Mouse (Mus musculus) gastrocnemius, adult 2 months (tissue): Measurements from ENCODE around the gene Gprc5a. TPM values are rescaled to one million over a fixed set of nuclear protein-coding genes. Genes with fewer than 3 reads are reported as not detected.

Experiments used
- DNase-seq: peaks from one replicate; pipeline ENCODE4 v3.0.0; 2022
- H3K27ac ChIP-seq: fragments of 200-600 bp; 2 replicates; pipeline ENCODE4 v1.8.1; 2022; ENCODE audit warnings: mild to moderate bottlenecking
- H3K4me3 ChIP-seq: fragments of 200-600 bp; 2 replicates; pipeline ENCODE4 v1.8.1; 2022; ENCODE audit warnings: mild to moderate bottlenecking, moderate library complexity
- CTCF ChIP-seq: fragments of 200-600 bp; IDR thresholded peaks from 2 replicates; pipeline ENCODE4 v1.8.1; 2022; ENCODE audit warnings: antibody characterized with exemption, mild to moderate bottlenecking, moderate library complexity
- intact Hi-C: fragments of 180-260 bp; cut with DNase I; formaldehyde crosslinking; loops from one replicate; pipeline ENCODE4 v1.15.1; 2025
- total RNA-seq, 2 experiments: library from RNA; stranded (reverse); gene quantifications; 2 replicates each; pipeline ENCODE4 v1.2.3; 2021

The Gprc5a gene
- total RNA-seq, 2 experiments from 2014 or later, result 0.18 to 1.2 TPM

DNA sequence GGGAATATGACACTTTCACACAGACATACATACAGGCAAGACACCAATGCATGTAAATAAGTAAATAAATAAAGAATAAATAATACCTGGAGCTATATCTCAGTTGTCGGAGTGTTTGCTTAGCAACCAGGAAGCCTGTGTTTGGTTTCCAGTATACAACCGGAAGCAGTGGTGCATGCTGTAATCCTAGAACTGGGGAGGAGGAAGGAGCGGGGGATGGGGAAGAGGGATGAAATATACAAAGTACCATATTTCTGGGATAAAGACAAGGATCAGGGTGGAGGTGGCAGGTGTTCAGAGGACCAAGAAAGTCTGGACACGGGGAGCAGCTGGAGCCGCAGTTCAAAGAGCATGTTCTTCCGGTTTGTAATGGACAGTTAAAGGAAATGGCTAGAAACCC is 16.9 kb upstream of the Gprc5a start:
- peak overlapping the region; percentile 55 for H3K4me3 ChIP-seq
- DNase-seq, result no peak
- no peak for TF ChIP-seq CTCF
- H3K27ac ChIP-seq, result no peak overlapping the region
- intact Hi-C loops, result no loop called here

DNA sequence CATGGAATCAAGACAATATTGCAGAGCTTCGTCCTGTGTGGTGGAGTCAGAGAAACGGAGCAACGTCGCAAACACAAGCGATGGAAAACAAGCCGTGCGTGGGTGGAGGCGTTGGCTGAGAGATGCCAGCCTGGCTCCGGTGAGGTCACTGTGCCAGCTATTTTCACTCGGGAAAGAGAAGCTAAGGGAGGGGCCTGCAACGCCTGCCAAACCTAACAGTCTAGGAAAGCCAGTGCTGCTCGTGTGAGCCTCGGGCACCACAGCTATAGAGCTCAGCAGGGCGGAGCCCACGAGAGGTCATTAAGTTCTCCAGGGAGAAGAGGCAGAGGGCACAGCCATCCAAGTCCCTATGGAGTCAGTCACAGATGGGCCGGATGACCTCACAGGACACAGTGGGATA is 16.5 kb upstream of the Gprc5a start:
- Histone ChIP-seq H3K4me3 (peak overlapping the region; percentile 55), H3K27ac (no peak overlapping the region)
- no peak for TF ChIP-seq CTCF
- peak; percentile 53 for DNase-seq
- intact Hi-C loops, result no loop called here

DNA sequence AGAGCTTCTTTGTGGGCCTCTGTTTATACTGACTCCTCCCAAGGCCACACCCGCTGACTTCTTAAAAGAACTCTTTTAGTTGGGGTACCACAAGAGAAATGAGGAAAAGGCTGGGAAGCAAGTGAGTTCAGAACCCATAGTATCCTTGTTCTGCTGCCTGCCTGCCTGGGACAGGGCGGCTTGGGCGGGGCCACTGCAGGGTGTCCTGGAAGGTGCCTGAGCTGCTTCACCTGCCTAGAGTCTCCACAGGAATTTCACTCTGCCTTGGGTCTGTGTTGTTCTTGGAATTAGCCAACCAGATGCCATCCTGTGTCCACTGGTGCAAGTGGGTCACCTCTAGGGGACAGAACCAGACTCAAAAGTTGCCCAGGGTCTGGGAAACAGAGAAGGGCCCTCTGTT is 11.7 kb upstream of the Gprc5a start:
- intact Hi-C loops, result no loop called here
- Histone ChIP-seq H3K4me3 (no peak overlapping the region), H3K27ac (no peak overlapping the region)
- no peak for TF ChIP-seq CTCF
- no peak for DNase-seq

DNA sequence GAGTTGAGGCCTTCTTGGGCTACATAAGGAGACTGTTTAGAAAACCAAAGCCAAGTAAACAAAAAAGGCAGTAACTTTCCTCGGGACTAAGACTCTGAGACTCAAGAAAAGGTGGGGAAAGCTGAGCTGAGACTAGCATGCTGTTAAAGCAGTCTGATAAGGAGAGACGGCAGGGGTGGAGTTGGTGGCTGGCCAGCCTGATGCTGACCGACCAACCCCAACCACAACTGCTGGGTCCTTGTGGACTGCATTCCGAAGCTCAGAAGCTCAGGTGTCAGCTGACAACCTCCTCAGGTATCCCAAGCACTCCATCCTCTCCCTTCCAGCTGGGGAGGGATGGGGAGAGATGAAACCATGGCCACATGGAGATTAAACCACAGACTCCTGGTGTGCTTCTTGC is 9.6 kb upstream of the Gprc5a start:
- no peak for TF ChIP-seq CTCF
- DNase-seq, result no peak
- H3K4me3 ChIP-seq, result no peak overlapping the region
- no peak overlapping the region for H3K27ac ChIP-seq
- intact Hi-C loops, result no loop called here

DNA sequence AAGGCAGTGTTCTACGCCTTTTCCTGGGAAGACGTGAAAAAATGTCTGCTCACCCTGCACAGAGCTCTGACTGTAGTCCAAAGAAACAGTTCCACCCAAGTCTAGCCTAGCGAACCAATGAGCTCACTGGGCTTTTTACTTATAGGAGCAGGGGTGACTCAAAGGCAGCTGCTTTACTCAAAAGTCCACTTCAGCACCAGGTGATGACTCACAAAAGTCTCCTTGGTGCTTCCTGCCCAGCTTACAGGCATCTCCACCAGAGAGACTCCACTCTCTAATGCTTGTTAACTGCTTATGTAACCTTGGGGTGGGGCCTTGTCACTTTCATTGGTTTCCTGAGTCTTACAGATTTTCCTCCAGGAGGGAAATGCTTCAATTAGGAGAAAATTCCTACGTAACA is 4.7 kb upstream of the Gprc5a start:
- DNase-seq, result no peak
- no peak for TF ChIP-seq CTCF
- intact Hi-C loops, result no loop called here
- H3K4me3 ChIP-seq, result no peak overlapping the region
- no peak overlapping the region for H3K27ac ChIP-seq

DNA sequence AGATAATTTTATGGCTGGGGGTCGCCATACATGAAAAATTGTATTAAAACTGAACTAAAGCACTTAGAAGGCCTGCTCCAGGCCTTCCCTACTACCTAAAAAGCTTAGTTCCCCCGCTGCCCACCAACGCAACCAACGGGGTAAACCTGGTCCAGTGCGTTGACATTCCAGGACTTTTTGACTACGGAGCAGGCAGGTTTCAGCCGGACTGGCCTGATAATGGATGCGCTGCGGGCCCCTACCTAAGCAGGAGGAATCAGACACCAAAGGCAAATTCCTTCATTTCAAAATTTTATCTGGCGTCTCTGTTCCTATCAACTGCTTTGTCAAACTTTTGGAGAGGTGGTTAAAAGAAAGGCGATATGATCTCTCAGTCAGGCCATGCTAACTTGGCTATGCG is 830 bp upstream of the Gprc5a start:
- DNase-seq, result no peak
- no peak for TF ChIP-seq CTCF
- H3K4me3 ChIP-seq, result no peak overlapping the region; the same call in 1 of the 2 replicates
- intact Hi-C loops, result no loop called here
- peak overlapping the region; percentile 50 for H3K27ac ChIP-seq

DNA sequence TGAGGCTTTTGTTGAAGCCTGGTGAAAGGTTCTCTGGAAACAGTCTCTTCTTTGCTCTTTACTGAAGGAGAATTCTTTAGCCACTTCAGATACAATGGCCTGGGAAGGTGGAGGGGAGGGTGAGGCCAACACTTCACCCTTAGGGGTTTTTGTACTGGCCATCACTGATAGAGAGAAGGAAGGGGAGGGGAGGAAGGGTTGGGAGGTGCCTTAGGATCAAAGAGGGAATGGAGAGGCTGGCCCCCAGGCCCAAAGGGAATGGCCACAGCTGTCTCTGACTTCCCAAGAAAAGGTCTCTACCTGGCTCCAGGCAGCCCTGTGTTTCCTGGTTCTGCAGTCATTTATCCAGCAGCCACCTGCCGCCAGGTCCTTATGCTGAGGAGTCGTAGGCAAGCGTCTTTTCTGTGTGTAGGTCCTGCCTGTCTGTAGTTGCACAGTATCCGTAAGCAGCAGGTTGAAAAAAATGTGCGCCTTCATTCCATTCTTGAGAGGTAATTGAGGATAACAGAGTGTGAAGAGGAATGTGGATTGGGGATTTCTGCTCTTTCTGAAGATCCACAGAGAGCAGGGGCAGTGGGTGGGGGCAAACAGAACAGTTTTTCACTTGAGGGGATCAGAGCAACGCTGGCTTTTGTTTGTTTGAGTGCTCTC is 1.5 kb downstream of the Gprc5a start:
- no peak for TF ChIP-seq CTCF
- intact Hi-C loops, result no loop called here
- H3K27ac ChIP-seq, result no peak overlapping the region
- H3K4me3 ChIP-seq, result no peak overlapping the region
- DNase-seq, result no peak

DNA sequence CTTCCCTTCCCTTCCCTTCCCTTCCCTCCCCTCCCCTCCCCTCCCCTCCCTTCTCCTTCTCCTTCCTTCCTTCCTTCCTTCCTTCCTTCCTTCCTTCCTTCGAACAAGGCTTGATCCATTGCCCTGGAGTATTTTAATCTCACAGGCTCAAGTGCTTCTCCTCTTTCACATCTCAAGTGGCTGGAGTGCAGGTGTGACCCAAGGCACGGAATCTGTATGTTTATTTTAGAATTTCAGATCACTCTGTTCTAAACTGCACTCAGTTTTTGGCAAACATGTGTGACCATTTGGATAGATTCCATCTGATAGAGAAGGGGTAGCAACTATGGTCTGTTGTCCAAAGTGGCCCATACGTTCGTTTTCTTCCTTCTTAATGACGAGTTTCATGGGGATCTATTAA is 2.8 kb downstream of the Gprc5a start:
- Histone ChIP-seq H3K4me3 (no peak overlapping the region), H3K27ac (no peak overlapping the region)
- TF ChIP-seq CTCF, result no peak
- DNase-seq, result no peak
- intact Hi-C loops, result no loop called here

DNA sequence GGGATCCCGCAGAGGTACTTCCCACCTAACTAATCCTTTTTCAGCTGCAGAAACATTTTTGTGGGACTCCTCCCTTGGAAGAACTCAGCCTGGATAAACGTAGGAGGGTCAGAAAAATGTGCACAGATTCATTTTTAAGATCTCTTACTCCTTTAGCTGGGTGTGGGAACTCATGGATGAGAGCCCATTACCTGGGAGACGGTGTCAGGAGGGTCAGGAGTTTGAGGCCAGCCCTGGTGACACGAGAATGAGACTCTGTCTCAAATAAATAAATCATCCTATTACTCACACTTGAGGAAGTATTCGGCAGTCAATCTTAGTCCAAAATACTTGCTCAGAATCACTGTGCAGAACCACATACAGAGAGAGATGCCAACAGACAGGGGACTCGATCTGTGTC is 4.4 kb downstream of the Gprc5a start:
- intact Hi-C loops, result no loop called here
- Histone ChIP-seq H3K27ac (no peak overlapping the region), H3K4me3 (no peak overlapping the region)
- no peak for TF ChIP-seq CTCF
- no peak for DNase-seq

DNA sequence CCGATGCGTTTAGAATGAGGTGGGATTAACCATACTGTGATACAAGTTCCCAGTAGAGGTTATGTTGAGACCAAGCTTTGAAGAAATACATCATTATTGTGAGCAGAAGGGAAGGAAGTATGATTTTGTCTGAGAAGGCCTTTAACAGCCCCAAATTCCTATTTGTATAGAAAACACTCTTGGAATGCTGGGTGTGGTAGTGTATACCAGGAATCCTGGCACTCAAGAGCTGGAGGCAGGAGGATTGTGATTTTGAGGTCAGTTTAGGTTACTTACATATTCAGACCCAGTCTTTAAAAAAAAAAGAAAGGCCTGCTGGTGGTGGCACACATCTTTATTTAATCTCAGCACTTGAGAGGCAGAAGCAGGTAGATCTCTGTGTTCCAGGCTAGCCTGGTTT is 4.9 kb downstream of the Gprc5a start:
- intact Hi-C loops, result no loop called here
- no peak for TF ChIP-seq CTCF
- no peak for DNase-seq

DNA sequence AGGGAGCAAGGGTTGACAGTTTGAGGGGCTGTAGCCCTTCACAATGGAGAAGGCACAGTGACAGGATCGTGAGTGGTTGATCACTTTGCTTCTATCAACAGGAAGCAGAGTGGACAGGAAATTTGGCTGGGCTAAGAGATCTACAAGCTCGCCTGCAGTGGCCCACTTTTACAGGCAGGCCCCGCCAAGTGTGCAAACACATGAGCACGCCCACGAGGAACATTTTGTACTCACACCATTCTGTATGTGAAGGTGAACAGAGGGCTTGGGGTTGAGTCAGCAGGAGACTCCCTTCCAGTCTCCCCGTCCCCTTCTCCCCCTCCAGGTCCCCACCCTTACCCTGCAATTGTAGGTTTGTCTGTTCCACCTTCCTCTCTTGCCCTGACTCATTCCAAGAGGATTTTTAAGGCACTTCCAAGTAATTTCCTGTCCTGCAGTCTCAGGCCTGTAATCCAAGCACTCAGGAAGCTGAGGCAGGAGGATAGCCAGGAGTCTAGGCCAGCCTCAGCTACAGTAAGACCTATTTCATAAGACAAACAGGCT is 9.0 kb downstream of the Gprc5a start:
- H3K4me3 ChIP-seq, result no peak overlapping the region
- H3K27ac ChIP-seq, result no peak overlapping the region
- no peak for DNase-seq
- no peak for TF ChIP-seq CTCF
- intact Hi-C loops, result no loop called here

More for the DNA sequence above, 4.9 kb downstream of the Gprc5a start:
- Histone ChIP-seq H3K4me3 (no peak overlapping the region), H3K27ac (no peak overlapping the region)

DNA sequence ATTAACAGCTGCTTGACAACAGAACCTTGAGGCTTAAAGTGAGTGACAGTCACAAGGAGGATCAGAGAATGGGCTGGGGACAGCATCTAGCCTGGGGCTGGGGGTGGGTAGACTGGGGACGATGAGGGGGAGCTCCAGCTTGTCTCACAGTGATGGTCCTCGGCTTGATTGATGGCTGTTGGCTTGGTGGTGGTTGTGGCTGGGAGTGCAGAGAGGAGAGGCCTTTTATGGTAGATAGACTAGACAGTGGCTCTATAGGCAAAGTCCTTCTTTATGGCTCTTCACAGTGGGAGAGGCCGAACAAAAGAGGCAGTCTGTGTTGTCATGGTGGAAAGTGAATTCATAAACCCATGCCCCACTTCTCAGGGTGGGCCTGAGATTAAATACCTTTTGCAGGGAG is 10.8 kb downstream of the Gprc5a start:
- intact Hi-C loops, result no loop called here
- H3K27ac ChIP-seq, result no peak overlapping the region
- TF ChIP-seq CTCF, result no peak
- no peak for DNase-seq
- H3K4me3 ChIP-seq, result no peak overlapping the region

DNA sequence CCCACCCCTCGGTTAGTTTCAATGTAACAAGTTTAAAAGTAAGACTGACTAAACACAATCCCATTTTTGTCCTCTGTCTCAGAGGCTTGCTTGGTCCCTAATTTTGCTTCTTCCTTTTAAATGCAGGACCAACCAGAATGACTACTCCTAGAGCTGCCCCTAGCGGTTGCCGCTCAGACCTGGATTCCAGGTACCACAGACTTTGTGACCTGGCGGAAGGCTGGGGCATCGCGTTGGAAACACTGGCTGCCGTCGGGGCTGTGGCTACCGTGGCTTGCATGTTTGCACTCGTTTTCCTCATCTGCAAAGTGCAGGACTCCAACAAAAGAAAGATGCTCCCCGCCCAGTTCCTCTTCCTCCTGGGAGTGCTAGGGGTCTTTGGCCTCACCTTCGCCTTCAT is 13.0 kb downstream of the Gprc5a start:
- no peak for TF ChIP-seq CTCF
- Histone ChIP-seq H3K27ac (no peak overlapping the region), H3K4me3 (no peak overlapping the region)
- no peak for DNase-seq
- intact Hi-C loops, result no loop called here

DNA sequence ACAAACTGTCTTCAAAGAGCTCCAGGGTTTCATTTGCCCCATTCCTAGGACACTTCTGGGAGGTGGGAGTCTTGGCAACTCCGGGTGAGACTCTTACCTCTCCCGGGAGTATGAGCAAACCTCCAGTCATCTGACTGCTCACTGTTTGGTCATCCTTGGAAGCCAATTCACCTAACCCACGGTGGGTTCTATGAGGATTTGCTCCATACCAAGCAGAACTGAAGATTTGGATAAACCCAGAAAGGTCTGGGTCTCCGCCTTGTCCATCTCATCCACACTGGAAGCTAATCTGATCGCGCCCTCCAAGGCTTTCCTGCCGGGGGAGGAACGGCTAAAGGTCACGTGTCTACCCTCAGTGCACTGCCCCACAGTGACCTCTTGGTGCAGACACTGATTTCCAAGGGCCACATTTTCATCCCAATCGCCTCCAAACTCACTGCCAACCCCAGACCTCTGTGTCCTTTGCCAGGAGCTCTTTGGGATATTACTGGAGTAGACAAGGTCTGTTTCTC is 18.6 kb downstream of the Gprc5a start:
- no peak overlapping the region for H3K4me3 ChIP-seq
- H3K27ac ChIP-seq, result no peak overlapping the region
- DNase-seq, result no peak
- intact Hi-C loops, result loop anchor here (10.0 kb wide), 1 partner anchor 151 kb away; no protein-coding TSS in a partner anchor
- no peak for TF ChIP-seq CTCF
